Comparison of ENCODE assay signal across 8 mouse cellular contexts in the genomic region with DNA sequence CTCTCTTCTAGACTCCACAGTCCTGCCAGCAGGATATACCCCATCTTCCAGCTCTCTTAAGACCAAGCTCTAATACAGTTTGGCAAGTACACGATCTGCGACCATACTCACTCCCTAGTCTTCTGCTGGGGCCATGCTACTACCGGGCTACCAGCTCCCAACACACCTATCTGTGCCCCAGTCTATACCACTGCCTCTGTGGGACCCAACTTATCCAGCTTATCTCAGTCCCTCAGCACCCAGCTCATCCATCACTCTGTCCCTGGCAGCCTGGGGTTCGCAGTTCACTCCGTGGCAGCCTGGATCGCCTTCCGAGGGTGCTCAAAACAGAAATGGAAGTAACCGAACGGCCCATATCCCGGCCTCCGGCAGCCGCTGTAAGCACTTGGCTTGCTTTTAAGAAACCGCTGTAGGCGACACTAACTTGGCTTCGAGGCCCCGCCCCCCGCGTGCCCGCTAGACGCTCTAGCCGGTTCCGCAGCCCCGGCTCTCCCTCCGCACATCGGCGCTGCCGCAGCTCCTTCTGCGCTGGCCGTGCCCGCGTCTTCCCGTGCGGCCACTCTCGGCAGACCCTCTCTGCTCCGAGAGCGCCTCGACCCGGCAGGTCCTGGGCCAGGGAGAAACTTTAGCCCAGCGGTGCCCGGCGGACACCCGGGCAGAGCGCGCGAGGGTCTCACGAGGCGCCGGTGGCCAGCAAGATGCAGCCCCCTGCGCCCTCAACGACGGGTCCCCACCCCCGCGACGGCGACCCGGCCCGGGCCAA. TPM values are rescaled to one million over a fixed set of nuclear protein-coding genes. Genes with fewer than 3 reads are reported as not detected.
DNase-seq lines count a peak whose midpoint lies in the region; ATAC-seq and TF ChIP-seq lines count a peak whose summit lies in the region.

No protein-coding gene starts in this region.

- POLR2A ChIA-PET in Patski (lab: Charles Lee) = interaction anchor here (2.1 kb wide), 1 partner anchor 11 kb away, joined by 6 read pairs; no protein-coding TSS in a partner anchor

- no peak for TF ChIP-seq CTCF in Patski (IDR thresholded peaks at IDR 0.05)
- no peak for TF ChIP-seq CTCF in liver, postnatal 0 days (IDR thresholded peaks at IDR 0.05; ENCODE audit: low read depth)

- ATAC-seq in Patski = peak; percentile 44
- peak; percentile 19 for ATAC-seq in liver, postnatal 0 days
- ATAC-seq in neural tube, embryonic 12.5 days (ENCODE audit: low FRiP score, low read depth) = peak; percentile 54; the same call in 1 of the 2 replicates

- under 1% methylated on average over 56 of the region's 57 CpGs for whole genome bisulfite sequencing in liver, postnatal 0 days (ENCODE audit: insufficient replicate concordance)
- under 1% methylated on average over 57 of the region's 57 CpGs for WGBS in neural tube, embryonic 12.5 days

- peak overlapping the region; percentile 92 for H3K9ac ChIP-seq in liver, postnatal 0 days (replicated peaks)
- peak overlapping the region; percentile 84 for H3K9ac ChIP-seq in neural tube, embryonic 12.5 days

- no peaks in the 10 kb centered on the region for H3K9me3 ChIP-seq in liver, postnatal 0 days (ENCODE audit: low read length)
- H3K9me3 ChIP-seq in neural tube, embryonic 12.5 days = no peaks in the 10 kb centered on the region

- TF ChIP-seq EP300 in liver, postnatal 0 days (IDR thresholded peaks at IDR 0.05; ENCODE audit: low read depth) = no peak

- in situ Hi-C loops in Patski (cut with MboI; ENCODE audit: low pct_unique_long_range_greater_than_20kb) = no loop called here

- H3K4me2 ChIP-seq in liver, postnatal 0 days (ENCODE audit: low read depth, low read length) = peak overlapping the region; percentile 100
- peak overlapping the region; percentile 94 for H3K4me2 ChIP-seq in neural tube, embryonic 12.5 days (replicated peaks)

- CTCF ChIA-PET in Patski (lab: Charles Lee) = interaction anchor here (0.9 kb wide), 1 partner anchor 27 kb away, joined by 3 read pairs; no protein-coding TSS in a partner anchor

- no peaks in the 10 kb centered on the region for H3K27me3 ChIP-seq in Patski
- no peaks in the 10 kb centered on the region for H3K27me3 ChIP-seq in liver, postnatal 0 days (ENCODE audit: insufficient read depth, low read length)
- H3K27me3 ChIP-seq in neural tube, embryonic 12.5 days (replicated peaks) = no peaks in the 10 kb centered on the region

- H3K4me3 ChIP-seq in liver, postnatal 0 days (ENCODE audit: low read depth, low read length) = peak overlapping the region; percentile 93
- H3K4me3 ChIP-seq in neural tube, embryonic 12.5 days = peak overlapping the region; percentile 90

- H3K27ac ChIP-seq in liver, postnatal 0 days (ENCODE audit: low read depth) = peak overlapping the region; percentile 93
- H3K27ac ChIP-seq in neural tube, embryonic 12.5 days = peak overlapping the region; percentile 65

- DNase-seq in 416B (ENCODE audit: low read depth) (peak; percentile 80), Patski (ENCODE audit: low read depth, low spot score) (no peak)
- DNase-seq in embryo, embryonic 10.5 days (ENCODE audit: low spot score) = peak; percentile 74
- peak; percentile 97 for DNase-seq in heart, adult 11 months
- peak; percentile 56 for DNase-seq in kidney, adult 11 months
- DNase-seq in liver, postnatal 0 days = peak; percentile 84
- DNase-seq in thymus, postnatal 10 days (ENCODE audit: low spot score in 2 of 2) = peak; percentile 60 to 73

- peaks cover 28% of the 10 kb centered on the region for H3K36me3 ChIP-seq in liver, postnatal 0 days (replicated peaks; ENCODE audit: insufficient read depth, low read length)
- H3K36me3 ChIP-seq in neural tube, embryonic 12.5 days = peaks cover 33% of the 10 kb centered on the region

- H3K4me1 ChIP-seq in liver, postnatal 0 days (ENCODE audit: insufficient read depth) = peaks cover 28% of the 10 kb centered on the region
- H3K4me1 ChIP-seq in neural tube, embryonic 12.5 days = peaks cover 20% of the 10 kb centered on the region

RNA-seq across cellular contexts. Expression of gene Mtfr1l, which starts 0.9 kb away (rescaled TPM):
- 69.4 TPM for polyA plus RNA-seq in Patski (2021)
- 56.9 and 60.3 TPM in 2 replicates for polyA plus RNA-seq in liver, postnatal 0 days (2015; fragmentation: Nextera tagmentation; extraction: Ambion mirVana)
- polyA plus RNA-seq in neural tube, embryonic 12.5 days (2016; fragmentation: Nextera tagmentation; extraction: Ambion mirVana) = 135 and 138 TPM in 2 replicates

RNA-seq across cellular contexts. Expression of gene Selenon, which starts 17.7 kb away (rescaled TPM):
- polyA plus RNA-seq in Patski (2021) = 45.3 TPM
- polyA plus RNA-seq in liver, postnatal 0 days (2015; fragmentation: Nextera tagmentation; extraction: Ambion mirVana) = 2.8 TPM in 2 replicates
- polyA plus RNA-seq in neural tube, embryonic 12.5 days (2016; fragmentation: Nextera tagmentation; extraction: Ambion mirVana) = 47.5 and 53.0 TPM in 2 replicates

RNA-seq across cellular contexts. Expression of gene Aunip, which starts 23.5 kb away (rescaled TPM):
- 6.1 TPM for polyA plus RNA-seq in Patski (2021)
- polyA plus RNA-seq in liver, postnatal 0 days (2015; fragmentation: Nextera tagmentation; extraction: Ambion mirVana) = 6.9 and 7.1 TPM in 2 replicates
- polyA plus RNA-seq in neural tube, embryonic 12.5 days (2016; fragmentation: Nextera tagmentation; extraction: Ambion mirVana) = 8.1 and 8.9 TPM in 2 replicates

RNA-seq across cellular contexts. Expression of gene Paqr7, which starts 37.8 kb away (rescaled TPM):
- 4.3 TPM for polyA plus RNA-seq in Patski (2021)
- polyA plus RNA-seq in liver, postnatal 0 days (2015; fragmentation: Nextera tagmentation; extraction: Ambion mirVana) = 12.4 and 17.8 TPM in 2 replicates
- polyA plus RNA-seq in neural tube, embryonic 12.5 days (2016; fragmentation: Nextera tagmentation; extraction: Ambion mirVana) = 7.4 and 8.9 TPM in 2 replicates

Comparison
In these comparisons a context has a peak if more than half of its experiments do, and no peak if none do; other contexts are left out.
1. RNA of gene Selenon, which starts 17.7 kb away (polyA plus RNA-seq): 47.5 to 53.0 TPM in neural tube, embryonic 12.5 days and 45.3 TPM in Patski (single experiment); 2.8 TPM in liver, postnatal 0 days; every median in the first group is over 10 times any median in the second.
2. Peak in every context shown above with its lines, with median percentiles within 50 percentile points of each other: ATAC-seq.